Mouse (Mus musculus): ENCODE results near the gene Atp2a1. TPM values are rescaled to one million over a fixed set of nuclear protein-coding genes. Genes with fewer than 3 reads are reported as not detected.

The Atp2a1 gene
- polyA plus RNA-seq (2012; rRNA removed), result 49.4 and 66.2 TPM in 2 replicates

GRCm38 (mm10) chr7:126463004-126463403, at the start of gene Atp2a1:
TSS of gene Atp2a1 (minus strand) at chr7:126463108.

GRCm38 (mm10) chr7:126503273-126503878, 40.5 kb upstream of the Atp2a1 start, which contains the start of gene Atxn2l:
TSS of gene Atxn2l (minus strand) at chr7:126503437.

GRCm38 (mm10) chr7:126487052-126487483, 24.2 kb upstream of the Atp2a1 start, which contains the start of gene Tufm:
TSS of gene Tufm (plus strand) at chr7:126487361.

DNA sequence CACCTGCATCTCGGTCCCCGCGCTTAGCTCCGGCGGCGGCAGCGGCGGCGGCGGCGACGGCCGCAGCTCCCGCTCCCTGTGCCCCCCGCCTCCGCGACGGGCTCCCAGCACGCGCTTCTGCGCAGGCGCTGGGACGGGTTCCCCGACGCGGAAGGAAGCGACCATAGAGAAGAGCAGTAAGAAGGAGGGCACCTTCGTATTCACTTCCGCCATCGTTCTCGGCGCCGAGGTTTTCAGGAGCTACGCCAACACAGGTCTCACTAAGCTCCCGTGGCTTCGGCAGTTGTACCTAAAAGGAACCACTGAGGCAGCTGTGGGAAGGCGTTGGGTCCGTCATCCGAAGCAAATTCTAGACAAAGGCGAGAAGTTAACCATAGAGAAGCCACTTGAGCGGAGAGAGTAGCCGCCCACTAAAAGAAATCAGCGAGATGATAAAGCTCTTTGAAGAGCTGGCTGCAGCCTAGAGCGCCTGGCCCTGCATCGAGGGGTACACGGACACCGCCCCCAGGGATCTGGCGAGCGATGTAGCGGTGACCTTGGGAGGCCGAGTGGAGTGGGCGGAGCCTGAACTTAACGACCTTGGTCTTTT, 12.2 kb upstream of the Atp2a1 start, which contains the start of gene Sh2b1:
Sh2b1 (minus strand) TSS at position 432 of the 589 bp plus-strand sequence.

GRCm38 (mm10) chr7:126428631-126429502, 34.0 kb downstream of the Atp2a1 start, which contains the start of gene Rabep2:
TSS of gene Rabep2 (plus strand) at chr7:126428759.

GRCm38 (mm10) chr7:126414725-126415124, 48.2 kb downstream of the Atp2a1 start, which contains the start of gene Cd19:
TSS of gene Cd19 (minus strand) at chr7:126414889.

DNA sequence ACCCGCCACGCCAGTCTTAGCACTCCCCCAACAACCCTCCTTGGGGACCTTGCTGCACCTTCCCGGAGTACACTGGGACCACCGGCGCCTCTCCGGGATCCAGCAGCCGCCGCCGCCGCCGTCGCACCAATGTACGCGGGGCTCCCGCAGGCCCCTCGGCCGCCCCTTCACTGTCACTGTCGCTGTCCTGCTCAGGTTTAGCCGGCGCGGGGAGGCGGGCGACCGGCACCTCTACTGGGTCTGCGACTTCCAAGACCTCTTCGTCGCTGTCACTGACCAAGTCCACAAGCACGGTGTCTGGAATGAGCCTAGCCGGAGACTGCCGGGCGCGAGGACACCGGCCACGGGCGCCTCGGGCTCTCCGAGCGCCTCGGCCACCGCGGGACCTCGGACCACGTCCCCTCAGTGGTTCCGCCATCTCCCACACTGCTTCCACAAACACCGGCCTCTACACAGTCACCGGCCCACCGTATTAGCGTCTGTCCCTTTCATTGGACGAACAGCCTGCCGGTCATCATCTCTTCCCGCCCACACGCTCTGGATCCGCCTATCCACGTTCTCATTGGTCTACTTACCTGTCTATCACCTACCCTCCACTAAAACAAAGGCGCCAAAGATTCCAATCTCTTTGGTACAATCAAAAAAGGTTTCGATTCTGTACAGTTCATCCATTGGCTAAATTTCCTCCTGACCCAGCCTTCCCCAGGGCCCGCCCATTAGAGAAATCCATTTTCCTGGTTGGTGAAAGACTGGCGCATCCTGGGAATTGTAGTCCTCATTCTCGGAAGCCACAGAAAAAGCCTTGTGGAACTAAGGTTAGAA, 66.4 kb downstream of the Atp2a1 start, which contains the start of gene Nfatc2ip:
Nfatc2ip (minus strand) TSS at position 440 of the 822 bp plus-strand sequence.

Other genes starting within 250 kb of the Atp2a1 start
- 5.1 and 6.9 TPM in 2 replicates for gene Sbk1, start 190.5 kb downstream of the Atp2a1 start, polyA plus RNA-seq (2012; rRNA removed)
- gene Lat, start 93.5 kb downstream of the Atp2a1 start, polyA plus RNA-seq (2012; rRNA removed), result 1.6 and 3.5 TPM in 2 replicates
- 64.7 and 73.1 TPM in 2 replicates for gene Spns1, start 85.7 kb downstream of the Atp2a1 start, polyA plus RNA-seq (2012; rRNA removed)
- 1.9 and 2.5 TPM in 2 replicates for gene Nfatc2ip, start 66.4 kb downstream of the Atp2a1 start, polyA plus RNA-seq (2012; rRNA removed)
- gene Cd19, start 48.2 kb downstream of the Atp2a1 start, polyA plus RNA-seq (2012; rRNA removed), result 0.05 and 0.10 TPM in 2 replicates
- 13.3 and 15.6 TPM in 2 replicates for gene Rabep2, start 34.3 kb downstream of the Atp2a1 start, polyA plus RNA-seq (2012; rRNA removed)
- gene Sh2b1, start 12.3 kb upstream of the Atp2a1 start, polyA plus RNA-seq (2012; rRNA removed), result 28.7 and 30.8 TPM in 2 replicates
- gene Tufm, start 24.3 kb upstream of the Atp2a1 start, polyA plus RNA-seq (2012; rRNA removed), result 70.6 and 75.3 TPM in 2 replicates
- gene Atxn2l, start 40.3 kb upstream of the Atp2a1 start, polyA plus RNA-seq (2012; rRNA removed), result 134 and 161 TPM in 2 replicates
- gene Eif3c, start 103.3 kb upstream of the Atp2a1 start, polyA plus RNA-seq (2012; rRNA removed), result 57.5 and 61.4 TPM in 2 replicates
- gene Apobr, start 121.8 kb upstream of the Atp2a1 start, polyA plus RNA-seq (2012; rRNA removed), result 1.5 and 3.4 TPM in 2 replicates
- gene Cln3, start 122.7 kb upstream of the Atp2a1 start, polyA plus RNA-seq (2012; rRNA removed), result 36.6 and 38.8 TPM in 2 replicates
- 0.12 TPM in 1 of 2 replicates, not detected in the other for gene Il27, start 131.8 kb upstream of the Atp2a1 start, polyA plus RNA-seq (2012; rRNA removed)
- gene Nupr1, start 167.8 kb upstream of the Atp2a1 start, polyA plus RNA-seq (2012; rRNA removed), result 21.6 and 37.2 TPM in 2 replicates
- 35.5 and 43.7 TPM in 2 replicates for gene Sgf29, start 186.2 kb upstream of the Atp2a1 start, polyA plus RNA-seq (2012; rRNA removed)
- 3.5 and 5.1 TPM in 2 replicates for gene Sult1a1, start 213.3 kb upstream of the Atp2a1 start, polyA plus RNA-seq (2012; rRNA removed)
- 26.1 and 37.1 TPM in 2 replicates for gene Bola2, start 232.3 kb upstream of the Atp2a1 start, polyA plus RNA-seq (2012; rRNA removed)
- gene Slx1b, start 232.7 kb upstream of the Atp2a1 start, polyA plus RNA-seq (2012; rRNA removed), result 8.4 and 8.8 TPM in 2 replicates
- gene Coro1a, start 244.7 kb upstream of the Atp2a1 start, polyA plus RNA-seq (2012; rRNA removed), result 21.9 and 41.2 TPM in 2 replicates